Mouse (Mus musculus): ENCODE measurements around the gene Olfr924. TPM values are rescaled to one million over a fixed set of nuclear protein-coding genes. Genes with fewer than 3 reads are reported as not detected.
"Not testable (repeated sequence)": the region's sequence is repeated elsewhere in the genome, so short reads cannot be mapped to it uniquely, and the experiment has no call there.

Olfr924 gene
- polyA plus RNA-seq (2015; fragmentation: Nextera tagmentation; extraction: Ambion mirVana) = not detected in 2 replicates

- no peaks in the 10 kb centered on the region for H3K4me1 ChIP-seq
- no peaks in the 10 kb centered on the region for H3K36me3 ChIP-seq (replicated peaks)
- no peak for ATAC-seq (replicated peaks)
- no peak within 1 kb of the TSS for H3K4me2 ChIP-seq
- H3K4me3 ChIP-seq = no peak within 1 kb of the TSS
- no peaks in the 10 kb centered on the region for H3K9me3 ChIP-seq
- WGBS = 92% methylated on average over 1 of the region's 1 CpGs
- no peak within 1 kb of the TSS for H3K9ac ChIP-seq
- H3K27ac ChIP-seq = no peak within 1 kb of the TSS
- H3K27me3 ChIP-seq (replicated peaks) = no peaks in the 10 kb centered on the region
These were observed at the start of gene Olfr924 for GRCm38 (mm10) chr9:38844149-38844548. TSS of gene Olfr924 (plus strand) at chr9:38844449.

GRCm38 (mm10) chr9:38805696-38806095, 38.6 kb upstream of the Olfr924 start:
- no peaks in the 10 kb centered on the region for H3K36me3 ChIP-seq (replicated peaks)
- H3K4me3 ChIP-seq = no peak overlapping the region
- H3K4me2 ChIP-seq = no peak overlapping the region
- no peaks in the 10 kb centered on the region for H3K4me1 ChIP-seq
- H3K9ac ChIP-seq = no peak overlapping the region
- H3K27me3 ChIP-seq (replicated peaks) = no peaks in the 10 kb centered on the region
- no peaks in the 10 kb centered on the region for H3K9me3 ChIP-seq
- no peak overlapping the region for H3K27ac ChIP-seq
- ATAC-seq (replicated peaks) = no peak

DNA sequence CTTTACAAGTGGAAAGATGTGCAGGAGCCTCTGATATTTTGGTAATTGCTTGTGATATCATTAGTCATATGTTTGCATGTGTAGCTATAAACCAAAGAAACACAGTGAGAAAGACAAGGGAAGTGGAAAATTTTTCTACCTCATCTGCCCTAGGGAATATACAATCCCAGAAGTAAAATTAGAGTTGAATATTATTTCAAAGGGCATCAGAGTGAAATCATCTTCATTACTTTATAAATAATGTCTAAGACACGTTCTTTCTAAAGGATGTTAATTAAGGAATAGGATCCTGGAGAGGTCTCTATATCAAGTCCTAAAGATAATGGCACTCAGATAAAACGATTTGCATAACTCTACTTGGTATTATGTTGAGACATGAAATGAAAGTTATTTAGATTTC, 29.9 kb upstream of the Olfr924 start, which contains the start of gene Olfr922:
TSS of gene Olfr922 (plus strand) at position 301 of the 400 bp plus-strand sequence.
- Histone ChIP-seq H3K27me3 (replicated peaks) (no peaks in the 10 kb centered on the region), H3K27ac (no peak within 1 kb of the TSS), H3K4me2 (no peak within 1 kb of the TSS), H3K9me3 (no peaks in the 10 kb centered on the region), H3K9ac (no peak within 1 kb of the TSS), H3K4me1 (no peaks in the 10 kb centered on the region), H3K36me3 (replicated peaks) (no peaks in the 10 kb centered on the region), H3K4me3 (no peak within 1 kb of the TSS)
- ATAC-seq (replicated peaks) = no peak
- WGBS = 73% methylated on average over 2 of the region's 2 CpGs

- H3K9me3 ChIP-seq = no peaks in the 10 kb centered on the region
- no peak overlapping the region for H3K9ac ChIP-seq
- H3K4me1 ChIP-seq = no peaks in the 10 kb centered on the region
- H3K4me2 ChIP-seq = no peak overlapping the region
- H3K36me3 ChIP-seq (replicated peaks) = no peaks in the 10 kb centered on the region
- H3K27ac ChIP-seq = no peak overlapping the region
- no peak for ATAC-seq (replicated peaks)
- H3K27me3 ChIP-seq (replicated peaks) = no peaks in the 10 kb centered on the region
- WGBS = 88% methylated on average over 1 of the region's 1 CpGs
- no peak overlapping the region for H3K4me3 ChIP-seq
These were observed 28.7 kb upstream of the Olfr924 start for GRCm38 (mm10) chr9:38815458-38815986.

DNA sequence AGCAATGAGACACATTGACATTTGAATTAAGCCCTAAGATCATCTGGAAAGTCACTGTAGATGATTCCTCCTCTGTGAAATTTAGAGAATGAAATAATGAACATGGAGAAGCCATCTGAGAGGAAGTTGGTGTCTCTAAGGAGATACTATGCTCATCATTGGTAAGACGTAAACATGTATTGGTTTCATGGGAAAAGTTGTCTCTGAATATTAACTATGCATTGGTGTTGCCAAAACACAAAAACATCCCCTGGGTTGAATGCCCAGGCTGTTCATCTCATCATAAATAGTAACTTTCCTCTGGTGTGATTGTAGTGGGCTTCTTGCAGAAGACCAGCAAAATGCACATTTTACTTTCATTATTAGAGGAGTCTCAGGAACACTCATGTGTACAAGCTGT, 18.0 kb upstream of the Olfr924 start, which contains the start of gene Olfr923:
TSS of gene Olfr923 (plus strand) at position 301 of the 400 bp plus-strand sequence.
- Histone ChIP-seq H3K36me3 (replicated peaks) (no peaks in the 10 kb centered on the region), H3K4me1 (no peaks in the 10 kb centered on the region), H3K9ac (no peak within 1 kb of the TSS), H3K27ac (no peak within 1 kb of the TSS), H3K4me2 (no peak within 1 kb of the TSS), H3K27me3 (replicated peaks) (no peaks in the 10 kb centered on the region), H3K4me3 (no peak within 1 kb of the TSS), H3K9me3 (no peaks in the 10 kb centered on the region)
- 96% methylated on average over 1 of the region's 1 CpGs for WGBS
- ATAC-seq (replicated peaks) = no peak

DNA sequence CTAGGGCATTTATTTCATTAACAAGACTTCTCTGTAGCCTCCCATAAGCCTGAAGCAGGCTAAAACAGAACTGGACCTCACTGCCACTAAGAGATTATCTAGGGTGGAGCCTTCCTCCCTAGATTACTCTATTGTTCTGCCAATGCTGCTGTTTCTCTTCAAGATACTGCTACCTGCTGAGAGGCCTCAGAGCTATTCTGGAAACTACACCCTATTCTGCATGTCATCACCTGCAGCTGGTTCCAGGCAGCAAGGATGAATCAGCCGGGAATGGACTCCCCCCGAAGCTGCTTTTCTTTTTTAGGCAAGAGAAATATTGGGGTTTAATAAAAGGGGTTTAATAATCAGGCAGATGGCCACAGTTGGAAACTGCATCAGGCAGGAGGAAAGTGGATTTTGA, 11.2 kb upstream of the Olfr924 start:
- Histone ChIP-seq H3K9ac (no peak overlapping the region), H3K4me3 (no peak overlapping the region), H3K27ac (no peak overlapping the region), H3K9me3 (no peaks in the 10 kb centered on the region), H3K4me1 (no peaks in the 10 kb centered on the region), H3K4me2 (no peak overlapping the region), H3K27me3 (replicated peaks) (no peaks in the 10 kb centered on the region), H3K36me3 (replicated peaks) (no peaks in the 10 kb centered on the region)
- no peak for ATAC-seq (replicated peaks)
- 73% methylated on average over 2 of the region's 2 CpGs for WGBS

DNA sequence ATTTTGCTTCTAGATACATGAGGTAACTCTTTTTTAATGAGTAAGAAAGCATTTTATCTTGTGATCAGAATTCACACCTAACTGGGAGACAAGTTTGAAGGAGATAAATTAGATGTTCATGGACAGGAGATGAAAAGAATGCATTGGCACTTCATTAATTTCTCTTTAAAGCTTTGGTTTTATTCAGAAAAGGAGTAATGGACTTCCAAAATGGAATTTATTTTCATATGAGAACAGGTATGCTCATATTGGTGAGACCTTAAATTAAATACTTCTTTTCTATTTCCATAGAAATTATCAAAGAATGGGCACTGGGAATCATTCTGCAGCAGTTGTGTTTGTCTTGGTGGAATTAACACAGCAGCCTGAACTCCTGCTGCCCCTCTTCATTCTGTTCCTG, 10.5 kb downstream of the Olfr924 start, which contains the start of gene Olfr26:
TSS of gene Olfr26 (plus strand) at position 301 of the 400 bp plus-strand sequence.
- Histone ChIP-seq H3K4me1 (no peaks in the 10 kb centered on the region), H3K27ac (no peak within 1 kb of the TSS), H3K27me3 (replicated peaks) (no peaks in the 10 kb centered on the region), H3K9me3 (no peaks in the 10 kb centered on the region), H3K36me3 (replicated peaks) (no peaks in the 10 kb centered on the region), H3K4me3 (no peak within 1 kb of the TSS), H3K9ac (no peak within 1 kb of the TSS), H3K4me2 (no peak within 1 kb of the TSS)
- no peak for ATAC-seq (replicated peaks)

DNA sequence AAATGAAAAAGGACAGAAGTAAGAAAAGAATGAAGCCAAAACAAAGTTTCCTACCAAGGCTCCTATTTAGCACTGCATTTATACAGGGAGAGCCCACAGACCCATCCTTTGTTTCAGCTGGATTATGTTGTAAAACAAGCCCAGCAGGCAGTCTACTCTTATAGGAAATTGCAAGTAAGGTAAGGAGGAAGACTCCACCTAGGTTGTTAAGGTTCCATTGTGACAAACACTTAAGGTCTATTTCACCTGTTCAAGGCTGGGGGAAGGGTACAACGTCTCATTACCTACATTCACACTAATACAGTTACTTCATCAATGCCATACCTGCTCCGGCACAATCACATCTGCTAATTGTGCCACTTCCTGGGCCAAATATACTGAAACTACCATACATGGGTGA, 30.6 kb downstream of the Olfr924 start:
- not testable (repeated sequence) for H3K9me3 ChIP-seq; ATAC-seq (replicated peaks); H3K4me2 ChIP-seq; H3K27me3 ChIP-seq (replicated peaks); H3K9ac ChIP-seq; H3K36me3 ChIP-seq (replicated peaks); H3K4me1 ChIP-seq; H3K27ac ChIP-seq; H3K4me3 ChIP-seq
- 67% methylated on average over 2 of the region's 2 CpGs for WGBS

GRCm38 (mm10) chr9:38876826-38877225, 32.6 kb downstream of the Olfr924 start, which contains the start of gene Olfr926:
TSS of gene Olfr926 (plus strand) at chr9:38877126.
- Histone ChIP-seq H3K9ac (no peak within 1 kb of the TSS), H3K9me3 (no peaks in the 10 kb centered on the region), H3K36me3 (replicated peaks) (no peaks in the 10 kb centered on the region), H3K4me2 (no peak within 1 kb of the TSS), H3K4me3 (no peak within 1 kb of the TSS), H3K27me3 (replicated peaks) (no peaks in the 10 kb centered on the region), H3K4me1 (no peaks in the 10 kb centered on the region), H3K27ac (no peak within 1 kb of the TSS)
- WGBS = 86% methylated on average over 2 of the region's 2 CpGs
- ATAC-seq (replicated peaks) = no peak

Other genes with a start within 250 kb of the Olfr924 start
- gene Olfr914, start 239.3 kb upstream of the Olfr924 start, polyA plus RNA-seq (2015; fragmentation: Nextera tagmentation; extraction: Ambion mirVana) = not detected in 2 replicates
- not detected in 2 replicates for gene Olfr916, start 184.6 kb upstream of the Olfr924 start, polyA plus RNA-seq (2015; fragmentation: Nextera tagmentation; extraction: Ambion mirVana)
- not detected in 2 replicates for gene Olfr917, start 178.6 kb upstream of the Olfr924 start, polyA plus RNA-seq (2015; fragmentation: Nextera tagmentation; extraction: Ambion mirVana)
- gene Olfr918, start 169.8 kb upstream of the Olfr924 start, polyA plus RNA-seq (2015; fragmentation: Nextera tagmentation; extraction: Ambion mirVana) = not detected in 2 replicates
- not detected in 2 replicates for gene Olfr919, start 140.8 kb upstream of the Olfr924 start, polyA plus RNA-seq (2015; fragmentation: Nextera tagmentation; extraction: Ambion mirVana)
- gene Vwa5a, start 126.2 kb upstream of the Olfr924 start, polyA plus RNA-seq (2015; fragmentation: Nextera tagmentation; extraction: Ambion mirVana) = 6.6 and 7.1 TPM in 2 replicates
- gene Olfr920, start 92.2 kb upstream of the Olfr924 start, polyA plus RNA-seq (2015; fragmentation: Nextera tagmentation; extraction: Ambion mirVana) = not detected in 2 replicates
- not detected in 2 replicates for gene Olfr921, start 71.4 kb upstream of the Olfr924 start, polyA plus RNA-seq (2015; fragmentation: Nextera tagmentation; extraction: Ambion mirVana)
- not detected in 2 replicates for gene Olfr922, start 29.8 kb upstream of the Olfr924 start, polyA plus RNA-seq (2015; fragmentation: Nextera tagmentation; extraction: Ambion mirVana)
- gene Olfr923, start 17.9 kb upstream of the Olfr924 start, polyA plus RNA-seq (2015; fragmentation: Nextera tagmentation; extraction: Ambion mirVana) = not detected in 2 replicates
- not detected in 2 replicates for gene Olfr26, start 10.6 kb downstream of the Olfr924 start, polyA plus RNA-seq (2015; fragmentation: Nextera tagmentation; extraction: Ambion mirVana)
- not detected in 2 replicates for gene Olfr926, start 32.7 kb downstream of the Olfr924 start, polyA plus RNA-seq (2015; fragmentation: Nextera tagmentation; extraction: Ambion mirVana)
- gene Olfr930, start 85.4 kb downstream of the Olfr924 start, polyA plus RNA-seq (2015; fragmentation: Nextera tagmentation; extraction: Ambion mirVana) = not detected in 2 replicates
- gene Olfr933, start 127.9 kb downstream of the Olfr924 start, polyA plus RNA-seq (2015; fragmentation: Nextera tagmentation; extraction: Ambion mirVana) = not detected in 2 replicates
- not detected in 2 replicates for gene Olfr934, start 143.9 kb downstream of the Olfr924 start, polyA plus RNA-seq (2015; fragmentation: Nextera tagmentation; extraction: Ambion mirVana)
- gene Olfr935, start 155.2 kb downstream of the Olfr924 start, polyA plus RNA-seq (2015; fragmentation: Nextera tagmentation; extraction: Ambion mirVana) = not detected in 2 replicates
- gene Olfr146, start 178.9 kb downstream of the Olfr924 start, polyA plus RNA-seq (2015; fragmentation: Nextera tagmentation; extraction: Ambion mirVana) = not detected in 2 replicates
- gene Olfr937, start 220.5 kb downstream of the Olfr924 start, polyA plus RNA-seq (2015; fragmentation: Nextera tagmentation; extraction: Ambion mirVana) = not detected in 2 replicates
- gene Olfr938, start 234.4 kb downstream of the Olfr924 start, polyA plus RNA-seq (2015; fragmentation: Nextera tagmentation; extraction: Ambion mirVana) = not detected in 2 replicates